Mouse (Mus musculus) spleen, postnatal 10 days (tissue): Measurements from ENCODE around the gene Rhebl1.

ENCODE experiments used
- DNase-seq, 2 experiments: peaks; one replicate each; pipeline ENCODE4 v3.0.0; 2021 to 2022; ENCODE audit warnings: low spot score in 2 of 2

The Rhebl1 gene

DNA sequence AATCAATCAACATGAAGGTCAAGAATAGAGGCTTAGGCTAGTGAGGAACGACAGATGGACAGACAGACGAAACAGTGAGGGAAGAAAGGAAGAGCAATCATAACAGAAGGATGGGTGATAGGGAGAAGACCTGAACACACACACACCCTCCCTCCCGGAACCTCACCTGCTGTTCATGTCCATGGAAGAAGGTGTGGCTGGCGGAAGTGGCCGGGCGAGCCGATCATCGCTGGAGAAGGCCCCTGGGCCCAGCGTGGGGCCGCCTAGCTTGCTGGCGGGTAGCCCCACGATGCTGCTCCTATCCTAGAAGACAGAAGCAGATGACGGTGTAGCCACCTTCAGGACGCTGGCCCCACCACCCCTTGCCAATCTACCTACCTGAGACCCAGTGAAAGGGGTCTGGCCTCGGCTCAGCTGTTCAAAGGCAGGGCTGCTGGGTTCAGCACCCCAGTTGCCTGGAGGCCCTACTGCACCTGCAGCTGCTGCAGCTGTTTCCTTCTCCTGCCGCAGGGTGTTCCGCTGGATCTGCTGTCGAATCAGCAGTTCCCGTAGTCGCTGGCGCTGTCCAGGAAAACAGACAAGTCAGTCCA lies 43.0 kb downstream of the Rhebl1 start:
- DNase-seq = no peak

DNA sequence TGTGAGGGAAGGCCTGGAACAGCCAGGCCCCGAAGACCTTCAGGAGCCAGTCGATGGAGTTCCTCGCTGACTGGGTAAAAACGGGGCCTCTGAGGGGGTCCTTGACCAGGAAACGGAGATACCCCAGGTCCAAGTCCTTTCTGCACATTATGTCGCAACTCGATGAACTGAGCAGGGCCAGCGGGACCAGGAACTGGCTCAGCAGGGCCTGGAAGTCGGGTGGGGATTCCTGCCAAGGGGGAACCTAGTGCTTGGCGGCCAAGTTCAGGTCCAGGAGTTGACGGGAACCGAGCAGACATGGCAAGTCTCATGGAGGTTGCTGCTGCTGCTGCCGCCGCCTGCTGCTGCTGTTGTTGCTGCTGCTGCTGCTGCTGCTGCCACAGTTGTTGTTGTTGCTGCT lies 43.7 kb downstream of the Rhebl1 start:
- no peak for DNase-seq

DNA sequence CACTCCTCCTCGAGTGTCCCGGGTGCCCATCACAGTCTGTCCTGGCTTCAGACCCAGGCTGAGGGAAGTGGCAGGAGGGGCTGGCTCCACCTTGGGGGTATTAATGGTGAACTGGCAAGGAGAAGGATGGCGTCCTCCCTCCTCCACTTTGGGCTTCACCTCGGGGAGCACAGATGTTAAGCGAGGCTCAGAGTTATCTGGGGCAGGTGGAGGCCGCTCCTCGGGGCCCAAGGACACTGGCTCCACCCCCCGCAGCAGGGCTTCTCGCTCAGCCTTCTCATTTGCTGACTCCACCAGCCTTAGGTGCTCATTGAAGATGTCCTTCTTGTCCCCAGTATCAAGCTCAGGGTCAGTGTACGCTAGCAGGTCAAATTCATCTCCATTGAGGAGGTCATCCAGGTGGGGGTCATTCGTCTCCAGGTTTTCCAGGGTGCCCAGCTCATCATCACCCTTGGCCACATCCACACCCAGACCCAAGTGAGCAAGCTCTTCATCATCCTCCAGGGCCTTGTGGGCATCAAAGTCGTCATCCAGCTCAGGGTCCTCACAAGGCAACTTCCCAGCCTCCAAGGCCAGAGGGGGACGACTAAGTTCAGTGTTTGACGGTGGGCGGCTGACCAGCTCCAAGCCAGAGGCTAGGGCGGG lies 44.3 kb downstream of the Rhebl1 start:
- no peak for DNase-seq

DNA sequence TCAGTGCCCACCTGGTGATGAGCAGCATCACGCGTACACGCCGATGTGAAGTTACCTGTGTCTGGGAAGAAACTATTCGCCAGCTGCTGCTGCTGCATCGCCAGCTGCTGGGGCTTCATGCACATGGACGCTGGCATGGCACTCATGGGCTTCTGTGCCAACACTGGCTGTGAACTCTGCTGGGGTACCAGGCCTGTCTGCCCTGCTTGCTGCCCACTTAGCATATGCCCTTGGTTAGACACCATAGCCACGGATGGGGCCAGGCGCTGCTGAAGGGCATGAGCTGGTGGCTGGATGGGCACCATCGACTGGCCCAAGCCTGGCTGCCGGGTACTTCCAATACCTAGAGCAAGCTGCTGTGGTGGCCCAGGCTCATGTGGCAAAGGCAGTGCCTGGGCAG lies 45.2 kb downstream of the Rhebl1 start:
- DNase-seq = no peak

DNA sequence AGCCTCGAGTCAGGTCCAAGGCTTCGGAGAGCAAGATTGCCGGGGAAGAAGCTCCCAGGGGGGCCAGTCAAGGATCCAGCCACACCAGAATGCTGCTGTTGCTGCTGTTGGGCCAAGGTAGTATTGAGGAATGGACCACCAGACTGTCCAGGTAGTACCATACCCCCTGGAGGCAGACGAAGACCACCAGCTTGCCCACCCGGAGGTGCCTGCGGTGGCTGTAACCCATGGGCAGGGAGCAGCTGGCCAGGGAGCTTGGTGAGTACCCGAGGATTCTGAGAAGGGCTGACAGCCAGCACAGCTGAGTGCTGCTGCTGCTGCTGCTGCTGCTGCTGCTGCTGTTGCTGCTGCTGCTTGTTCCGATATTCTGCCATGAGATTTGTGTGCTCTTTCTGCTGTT lies 48.2 kb downstream of the Rhebl1 start:
- no peak for DNase-seq

DNA sequence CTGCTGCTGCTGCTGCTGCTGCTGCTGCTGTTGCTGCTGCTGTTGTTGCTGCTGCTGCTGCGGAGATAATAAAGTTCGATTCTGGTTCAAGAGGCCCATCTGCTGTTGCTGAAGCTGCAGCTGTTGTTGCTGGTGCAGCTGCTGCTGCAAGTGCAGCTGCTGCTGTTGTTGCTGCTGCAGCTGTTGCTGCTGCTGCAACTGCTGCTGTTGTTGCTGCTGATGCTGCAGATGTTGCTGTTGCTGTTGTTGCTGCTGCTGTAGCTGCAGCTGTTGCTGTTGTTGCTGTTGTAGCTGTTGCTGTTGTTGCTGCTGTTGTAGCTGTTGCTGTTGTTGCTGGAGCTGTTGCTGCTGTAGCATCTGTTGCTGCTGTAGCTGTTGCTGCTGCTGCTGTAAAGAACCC lies 49.2 kb downstream of the Rhebl1 start:
- no peak for DNase-seq

DNA sequence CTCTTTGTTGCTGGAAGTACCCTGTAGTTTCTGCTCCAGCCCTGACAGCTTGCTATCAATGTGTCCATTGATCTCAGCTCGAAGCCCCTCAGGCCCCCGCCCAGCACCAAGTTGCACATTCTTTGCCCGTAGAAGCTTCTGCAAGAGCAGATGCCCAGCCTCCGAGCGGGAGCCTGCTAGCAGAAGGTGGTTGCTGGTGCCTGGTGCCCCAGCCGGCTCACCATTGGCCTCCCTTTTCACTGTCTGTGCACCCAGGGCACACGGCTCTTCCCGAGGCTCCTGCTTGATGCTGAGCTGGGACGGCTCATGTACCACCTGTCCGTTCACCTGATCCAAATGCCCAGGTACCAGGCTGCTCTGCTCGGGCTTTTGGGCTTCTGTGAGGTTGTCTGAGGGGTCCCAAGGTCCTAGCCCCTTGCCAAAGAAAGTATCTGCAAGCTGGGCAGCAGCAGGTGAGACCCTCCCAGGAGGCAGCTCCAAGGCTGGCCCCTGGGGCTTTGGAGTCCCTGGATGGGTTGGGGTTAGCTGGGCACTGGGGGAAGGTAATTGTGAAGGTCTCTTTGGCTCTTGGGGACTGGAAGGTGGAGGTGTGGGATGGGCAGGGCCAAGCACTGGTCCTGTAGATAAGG lies 50.6 kb downstream of the Rhebl1 start:
- DNase-seq = no peak

DNA sequence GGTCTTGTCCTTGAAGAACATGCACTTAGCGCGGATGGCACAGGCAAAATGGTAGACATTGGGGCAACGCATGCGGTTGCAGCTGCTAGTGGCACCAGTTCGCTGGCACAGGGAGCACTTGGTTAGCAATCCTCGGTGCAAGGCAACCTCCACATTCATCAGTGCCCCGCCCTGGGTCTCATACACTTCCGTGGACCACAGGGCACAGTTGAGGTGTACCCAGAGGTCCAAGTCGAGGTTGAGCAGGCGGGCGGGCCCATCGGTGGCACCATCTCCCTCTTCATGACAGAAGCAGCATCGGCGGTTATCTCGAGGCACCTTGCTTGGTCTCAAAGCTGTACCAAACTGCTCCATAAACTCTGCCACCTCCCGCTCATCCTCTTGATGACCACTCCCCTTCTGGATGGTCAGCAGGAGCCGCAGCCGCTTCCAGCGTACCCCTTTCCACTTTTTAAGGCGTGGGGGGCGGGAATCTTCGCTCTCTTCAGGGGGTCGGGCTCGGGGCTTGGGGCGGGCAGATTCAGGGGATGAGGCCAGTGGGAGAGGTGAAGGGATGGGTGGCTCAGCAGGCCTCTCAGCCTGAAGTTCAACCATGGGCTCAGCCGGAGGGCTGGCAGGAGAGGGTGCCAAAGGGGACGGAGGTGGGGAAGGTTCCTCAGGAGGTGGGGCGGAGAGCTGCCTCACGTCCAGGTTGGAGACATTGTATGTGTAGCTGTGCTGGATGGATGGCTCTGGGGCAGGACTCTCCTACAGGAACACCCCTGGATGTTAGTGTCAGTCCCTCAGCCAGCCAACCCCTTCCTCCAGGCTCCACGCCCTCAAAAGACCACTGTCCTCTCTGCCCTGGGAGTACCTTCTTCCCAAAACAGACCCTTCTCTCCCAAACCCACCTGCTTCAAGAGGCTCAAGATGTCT lies 54.4 kb downstream of the Rhebl1 start:
- DNase-seq = no peak

DNA sequence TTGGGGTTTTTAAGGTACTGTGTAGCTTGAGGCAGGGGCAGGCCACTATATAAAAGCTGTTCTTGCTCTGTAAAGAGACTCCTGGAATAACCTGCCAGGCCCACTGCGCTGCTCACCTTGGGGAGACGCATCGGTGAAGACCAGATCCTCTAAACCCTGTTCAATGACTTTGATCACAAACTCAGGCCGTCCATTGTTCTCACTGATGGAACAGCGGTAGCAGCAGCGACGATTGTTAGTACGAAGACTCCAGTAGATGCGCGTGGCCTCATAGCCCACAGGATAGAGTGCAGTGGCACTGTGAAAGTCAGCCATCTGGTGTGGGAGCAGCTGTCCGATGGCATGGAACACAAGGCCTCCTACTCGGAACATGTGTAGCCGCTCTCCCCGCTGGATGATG lies 55.2 kb downstream of the Rhebl1 start:
- no peak for DNase-seq

DNA sequence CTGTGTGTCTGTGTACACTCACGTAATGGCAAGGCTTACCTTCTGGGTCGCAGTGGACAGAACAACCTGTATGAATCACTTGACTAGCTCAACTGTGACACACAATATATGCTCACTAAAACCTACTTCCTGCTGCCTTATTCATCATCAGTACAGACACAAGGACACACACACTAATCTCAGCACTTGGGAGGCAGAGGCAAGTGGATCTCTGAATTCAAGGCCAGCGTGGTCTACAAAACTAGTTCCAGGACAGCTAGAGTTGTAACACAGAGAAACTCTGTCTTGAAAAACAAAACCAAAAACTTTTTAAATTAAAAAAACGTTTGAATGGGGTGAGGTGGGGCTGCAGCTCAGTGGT lies 56.6 kb downstream of the Rhebl1 start:
- no peak for DNase-seq

DNA sequence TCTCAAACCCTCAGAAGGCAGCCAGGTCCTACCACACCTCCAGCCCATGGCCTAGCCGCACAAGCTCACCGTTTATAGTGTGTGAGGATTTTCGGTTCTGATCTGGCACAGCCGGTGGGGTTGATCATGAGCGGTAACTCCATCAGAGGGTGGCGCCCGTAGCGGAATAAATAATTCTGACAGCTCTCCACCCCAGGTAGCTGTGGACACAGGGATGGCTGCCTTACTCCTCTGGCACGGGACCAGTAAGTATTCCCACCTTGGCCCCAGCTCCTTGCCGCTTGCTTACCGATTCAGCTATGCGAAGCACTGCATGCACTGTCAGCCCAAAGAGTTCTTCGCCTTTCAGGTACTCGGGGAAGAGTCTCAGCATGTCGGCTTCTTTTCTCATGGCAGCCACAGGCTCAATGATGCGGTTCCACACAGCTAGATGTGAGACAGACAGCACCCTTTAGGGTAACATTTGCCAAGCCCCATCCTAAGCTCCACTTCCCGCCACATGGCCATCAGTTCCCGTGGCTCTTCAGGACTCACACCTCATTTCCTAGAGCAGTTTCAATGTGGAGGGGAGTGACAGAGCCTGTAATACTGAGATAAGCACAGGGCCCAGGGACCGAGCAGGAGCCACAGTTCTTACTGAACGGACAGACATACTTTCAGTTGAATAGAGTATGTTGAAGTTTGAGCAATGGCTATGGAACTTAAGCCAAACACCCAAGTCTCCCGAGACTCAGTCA lies 57.2 kb downstream of the Rhebl1 start:
- no peak for DNase-seq

DNA sequence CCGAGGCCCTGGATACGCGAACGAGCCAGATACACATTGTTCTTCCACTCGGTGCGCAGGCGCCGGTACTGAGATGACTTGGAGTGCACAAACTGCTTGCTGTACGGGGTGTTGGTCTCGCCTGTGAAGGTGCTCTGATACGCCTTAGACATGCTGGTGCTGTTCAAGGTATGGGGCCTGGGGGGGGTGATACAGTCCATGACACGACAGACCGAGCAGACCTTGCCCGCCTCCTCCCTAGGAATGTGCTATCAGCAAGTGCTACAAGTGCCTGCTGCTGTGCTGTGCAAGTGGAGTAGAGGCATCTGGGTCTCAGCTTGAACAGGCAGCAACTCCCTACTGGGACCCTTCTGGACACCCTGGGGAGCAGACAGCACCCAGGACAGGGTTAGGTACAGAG lies 59.0 kb downstream of the Rhebl1 start:
- no peak for DNase-seq

DNA sequence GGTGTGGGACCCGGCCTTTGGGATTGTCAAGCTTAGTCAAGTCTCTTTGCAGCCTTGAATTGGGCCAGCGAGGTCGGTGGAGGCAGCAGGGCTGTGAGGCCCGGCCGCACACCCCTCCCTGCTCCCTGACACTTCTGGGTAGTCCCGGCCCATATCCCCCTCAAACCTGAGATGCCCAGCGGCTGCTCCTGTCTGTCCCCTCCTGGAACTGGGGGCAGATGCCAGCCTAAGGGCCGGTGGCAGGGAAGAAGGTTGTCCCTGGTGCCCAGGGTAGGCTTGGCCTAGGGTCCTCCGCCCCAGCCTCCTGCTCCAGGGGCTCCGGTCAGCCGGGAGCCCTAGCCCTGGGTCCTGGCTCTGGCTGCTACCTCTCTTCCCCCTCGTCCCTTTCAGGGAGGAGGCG lies 60.3 kb downstream of the Rhebl1 start:
- no peak for DNase-seq

DNA sequence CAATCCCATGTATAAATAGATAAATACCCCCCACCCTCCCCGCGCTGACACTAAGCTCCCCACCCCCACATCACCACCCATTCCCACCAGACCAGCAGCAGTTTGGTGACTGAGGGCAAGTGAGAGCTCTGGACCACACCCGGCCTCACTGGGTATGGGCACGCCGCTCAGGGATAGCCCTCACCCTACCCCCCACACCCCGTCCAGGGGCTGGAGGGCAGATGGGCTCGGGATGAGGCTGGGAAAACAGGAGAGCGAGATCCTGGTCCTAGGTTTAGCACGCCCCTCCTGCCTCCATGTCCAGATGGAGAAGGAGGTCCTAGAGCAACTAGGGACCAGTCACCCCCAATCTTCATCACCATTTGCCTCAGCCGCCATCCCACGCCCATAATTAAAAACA lies 61.1 kb downstream of the Rhebl1 start:
- no peak for DNase-seq

DNA sequence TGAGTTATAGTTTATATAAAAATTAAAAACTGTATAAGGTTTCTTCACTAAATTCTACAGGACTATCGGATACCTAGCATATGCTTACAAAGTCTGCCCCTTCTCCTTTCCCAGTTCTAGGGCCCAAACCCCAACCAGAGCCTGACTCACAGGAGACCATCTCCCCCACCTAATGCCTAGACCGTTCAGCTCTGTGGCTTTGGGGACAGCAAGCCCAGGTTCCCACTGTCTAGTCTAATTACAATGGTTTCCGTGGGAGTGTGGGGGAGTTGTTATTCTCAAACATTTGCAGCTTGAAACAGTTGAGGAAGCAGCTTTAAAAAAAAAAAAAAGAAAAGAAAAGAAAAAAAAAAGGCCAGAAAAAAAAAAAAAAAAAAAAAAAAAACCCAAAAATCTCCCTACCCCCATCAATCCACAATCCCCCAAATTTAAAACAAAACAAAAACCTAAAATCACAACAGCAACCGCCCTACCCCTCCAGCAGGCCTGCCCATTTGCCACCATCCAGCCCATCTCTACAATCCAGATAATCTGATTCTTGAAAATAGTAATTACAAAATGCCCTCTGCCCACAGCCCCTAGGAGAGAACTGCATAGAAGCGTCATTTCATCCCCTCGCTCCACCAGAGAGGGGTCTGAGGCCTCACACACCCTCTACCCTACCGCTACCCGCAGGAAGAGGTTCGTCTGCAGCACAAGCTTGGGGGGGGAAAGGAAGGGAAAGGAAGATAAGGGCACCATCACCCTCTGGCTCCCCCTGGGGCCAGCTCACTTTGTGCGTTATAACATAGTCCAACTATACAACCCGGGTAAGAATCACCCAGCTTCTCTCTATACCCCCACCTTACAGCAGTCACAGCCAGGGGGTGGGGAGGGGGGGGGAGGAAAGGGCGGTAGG lies 61.9 kb downstream of the Rhebl1 start:
- peak; percentile 47 to 76 for DNase-seq

DNA sequence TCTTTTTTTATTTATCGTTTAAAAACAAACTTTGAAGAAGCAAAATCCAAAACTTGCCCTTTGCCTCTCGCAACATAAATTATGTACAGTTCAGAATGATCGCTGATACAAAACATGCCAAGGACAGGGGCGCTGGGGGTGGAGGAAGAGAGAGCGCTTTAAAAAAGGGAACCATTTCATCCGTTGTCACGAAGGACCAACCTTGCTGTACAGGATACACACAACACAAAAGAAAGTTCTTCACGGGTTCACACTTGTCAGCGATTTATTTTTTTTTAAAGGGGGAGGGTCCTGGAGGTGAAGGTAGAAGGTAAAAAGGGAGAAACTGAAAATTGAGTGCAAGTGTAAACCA lies 62.7 kb downstream of the Rhebl1 start:
- no peak for DNase-seq

DNA sequence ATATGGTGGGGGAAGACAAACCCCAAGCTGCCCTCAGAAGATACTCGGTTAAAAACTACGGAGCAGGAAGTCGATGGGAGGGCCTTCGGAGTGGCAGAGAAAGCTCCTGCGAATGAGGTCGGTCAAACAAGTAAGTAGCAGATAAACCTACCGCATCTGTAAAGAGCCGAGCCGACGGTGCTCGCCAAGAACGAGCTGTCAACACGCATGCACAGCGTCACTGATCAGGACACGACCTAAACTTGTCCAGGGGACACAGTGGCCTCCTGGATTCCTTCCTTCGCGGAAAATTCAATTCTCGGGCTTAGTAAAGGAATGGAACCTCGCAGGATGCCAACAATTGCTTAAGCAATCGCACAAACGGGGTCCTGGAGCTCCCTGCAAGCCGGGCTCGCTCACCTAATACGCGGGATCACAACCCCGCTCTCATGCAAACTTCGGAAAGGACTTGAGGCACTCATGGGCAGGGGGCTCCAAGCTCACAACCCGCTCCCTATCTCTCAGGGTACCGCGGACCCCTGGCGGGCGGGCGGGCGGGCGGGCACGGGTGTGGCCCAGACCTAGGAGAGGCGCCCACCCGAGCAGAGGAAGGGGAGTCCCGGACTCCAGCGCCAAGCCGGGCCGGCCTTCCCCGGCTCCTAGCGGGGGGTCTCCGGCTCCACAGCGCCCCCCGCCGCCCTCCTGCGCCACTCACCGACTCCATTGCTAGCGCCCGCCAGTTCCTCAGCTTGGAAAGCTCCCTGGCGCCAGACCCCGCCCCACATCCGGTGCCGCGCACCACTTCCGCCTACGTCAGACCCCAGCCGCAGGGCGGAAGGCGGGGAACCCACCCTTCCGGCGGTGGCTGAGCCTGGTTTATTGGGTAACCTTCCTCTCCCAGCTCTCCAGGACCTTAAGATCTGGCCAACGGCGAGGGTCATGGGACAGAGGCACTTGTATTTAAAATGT lies 63.3 kb downstream of the Rhebl1 start, which contains the start of gene Prkag1:
Gene Prkag1, minus strand, starts transcription at position 786 of the 948 bp plus-strand sequence.
- DNase-seq = peak; percentile 93 to 97
